Mouse (Mus musculus) heart, postnatal 4 days (tissue): Measurements from ENCODE around the gene Zfp334. TPM values are rescaled to one million over a fixed set of nuclear protein-coding genes. Genes with fewer than 3 reads are reported as not detected.

Experiments
- total RNA-seq, 2 experiments: library from RNA; stranded (reverse); gene quantifications; 2 replicates each; pipeline ENCODE4 v1.2.3; 2021

The Zfp334 gene
- total RNA-seq, 2 experiments from 2014 or later: 4.0 to 4.6 TPM

Other genes starting within 250 kb of the Zfp334 start
- under 1 TPM; 0.24 to 0.27 TPM for gene Cdh22, start 153.4 kb downstream of the Zfp334 start, total RNA-seq
- gene Slc35c2, start 100.4 kb downstream of the Zfp334 start, total RNA-seq: 10 to 100 TPM; 18.9 to 20.6 TPM
- gene Elmo2, start 61.8 kb downstream of the Zfp334 start, total RNA-seq: 10 to 100 TPM; 29.5 to 35.5 TPM
- gene Zfp663, start 19.5 kb downstream of the Zfp334 start, total RNA-seq: not detected
- not detected for gene Ocstamp, start 12.1 kb upstream of the Zfp334 start, total RNA-seq
- under 1 TPM in 1 of 2 experiments, not detected in 1; 0.10 TPM for gene Slc13a3, start 85.0 kb upstream of the Zfp334 start, total RNA-seq
- 10 to 100 TPM; 10.4 to 12.2 TPM for gene Trp53rka, start 105.1 kb upstream of the Zfp334 start, total RNA-seq
- gene Slc2a10, start 115.5 kb upstream of the Zfp334 start, total RNA-seq: 1 to 10 TPM; 4.8 to 5.1 TPM
- 1 to 10 TPM; 1.5 to 2.7 TPM for gene Eya2, start 206.8 kb upstream of the Zfp334 start, total RNA-seq